Mouse (Mus musculus) myocyte (in vitro differentiated cells): ENCODE data around the gene Pcgf3. TPM values are rescaled to one million over a fixed set of nuclear protein-coding genes. Genes with fewer than 3 reads are reported as not detected.

Source experiments
- H3K27me3 ChIP-seq: one replicate; pipeline ENCODE4 v1.6.1; 2011; ENCODE audit not compliant: control insufficient read depth, insufficient read depth, insufficient read length
- H3K36me3 ChIP-seq: one replicate; pipeline ENCODE4 v1.6.1; 2011; ENCODE audit not compliant: control insufficient read depth, insufficient read depth
- H3K4me2 ChIP-seq: one replicate; pipeline ENCODE4 v1.6.1; 2011; ENCODE audit warnings: low read depth, control low read depth
- H3K4me3 ChIP-seq: one replicate; pipeline ENCODE4 v1.5.1; 2011; ENCODE audit warnings: mild to moderate bottlenecking, control low read depth, moderate library complexity
- H3K79me2 ChIP-seq: one replicate; pipeline ENCODE4 v1.6.1; 2011; ENCODE audit not compliant: control insufficient read depth, insufficient read depth
- H3ac ChIP-seq: one replicate; pipeline ENCODE4 v1.6.1; 2011; ENCODE audit not compliant: control insufficient read depth, insufficient read length
- CEBPB ChIP-seq: IDR thresholded peaks from 2 replicates; pipeline ENCODE4 v1.6.1; 2011; ENCODE audit warnings: mild to moderate bottlenecking, moderate library complexity; ENCODE audit not compliant: poor library complexity, insufficient read depth, severe bottlenecking
- E2F4 ChIP-seq: IDR thresholded peaks from one replicate; pipeline ENCODE4 v1.6.1; 2011; ENCODE audit warnings: mild to moderate bottlenecking, control low read depth, moderate library complexity; ENCODE audit not compliant: insufficient read depth
- MAX ChIP-seq: IDR thresholded peaks from one replicate; pipeline ENCODE4 v1.6.1; 2011; ENCODE audit warnings: low read depth, mild to moderate bottlenecking, control low read depth
- MYOD1 ChIP-seq, 3 experiments: IDR thresholded peaks; one replicate each; pipeline ENCODE4 v1.6.1; 2011; ENCODE audit warnings: control low read depth in 2 of 3, low read depth in 2 of 3, mild to moderate bottlenecking in 2 of 3, moderate library complexity in 1 of 3; ENCODE audit not compliant: insufficient read length in 2 of 3, control insufficient read depth in 1 of 3
- MYOG ChIP-seq, 3 experiments: IDR thresholded peaks; one replicate each; pipeline ENCODE4 v1.6.1; 2011; ENCODE audit warnings: control low read depth in 2 of 3, low read depth in 2 of 3, mild to moderate bottlenecking in 2 of 3; ENCODE audit not compliant: insufficient read length in 2 of 3, control insufficient read depth in 1 of 3, insufficient read depth in 1 of 3
- POLR2A ChIP-seq: IDR thresholded peaks from one replicate; pipeline ENCODE4 v1.6.1; 2011; ENCODE audit warnings: low read depth, mild to moderate bottlenecking, control low read depth, moderate library complexity; ENCODE audit not compliant: insufficient read length
- POLR2AphosphoS2 ChIP-seq: IDR thresholded peaks from one replicate; pipeline ENCODE4 v1.6.1; 2011; ENCODE audit warnings: low read depth, control low read depth; ENCODE audit not compliant: insufficient read length
- REST ChIP-seq: IDR thresholded peaks from one replicate; pipeline ENCODE4 v1.6.1; 2011; ENCODE audit warnings: mild to moderate bottlenecking, control low read depth, moderate library complexity; ENCODE audit not compliant: insufficient read depth, insufficient read length
- SRF ChIP-seq: IDR thresholded peaks from one replicate; pipeline ENCODE4 v1.6.1; 2011; ENCODE audit warnings: low read depth; ENCODE audit not compliant: control insufficient read depth, insufficient read length
- TCF12 ChIP-seq: IDR thresholded peaks from one replicate; pipeline ENCODE4 v1.6.1; 2011; ENCODE audit warnings: mild to moderate bottlenecking, control low read depth; ENCODE audit not compliant: poor library complexity, insufficient read depth, severe bottlenecking
- TCF3 ChIP-seq: IDR thresholded peaks from one replicate; pipeline ENCODE4 v1.6.1; 2011; ENCODE audit warnings: low read depth, control low read depth; ENCODE audit not compliant: insufficient read length
- USF1 ChIP-seq: IDR thresholded peaks from one replicate; pipeline ENCODE4 v1.6.1; 2011; ENCODE audit warnings: low read depth, mild to moderate bottlenecking, control low read depth, moderate library complexity
- polyA plus RNA-seq: library from polyadenylated mRNA; unstranded; fragments of >200 nt; fragmentation: generic; extraction: Trizol; gene quantifications from one replicate; pipeline ENCODE4 v1.2.1, GENCODE M21; 2012; ENCODE audit warnings: missing spikeins

Pcgf3 gene
- polyA plus RNA-seq, 1 experiment: 19.7 TPM

DNA sequence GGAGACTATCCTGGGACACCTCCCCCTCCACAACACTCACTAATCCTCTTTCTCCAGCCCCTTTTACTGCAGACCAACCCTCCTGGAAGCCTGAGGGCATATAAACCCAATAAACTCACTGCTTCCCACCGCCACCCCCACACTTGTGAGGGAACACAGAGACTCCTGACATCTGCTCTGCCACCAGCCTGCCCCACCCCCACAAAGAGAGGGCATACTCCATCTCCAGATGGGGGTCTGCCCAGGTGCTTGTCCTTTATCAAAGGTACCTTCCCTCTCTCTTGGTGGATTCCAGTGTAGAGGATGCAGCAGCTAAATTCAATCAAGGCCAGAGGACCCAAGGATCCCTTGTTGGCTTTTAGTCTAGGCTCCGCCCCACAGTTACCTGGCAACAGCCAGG is 60.0 kb downstream of the Pcgf3 start:
- Histone ChIP-seq H3K79me2 (no peaks in the 10 kb centered on the region), H3ac (no peak overlapping the region), H3K36me3 (no peaks in the 10 kb centered on the region), H3K27me3 (peaks cover 27% of the 10 kb centered on the region), H3K4me3 (no peak overlapping the region), H3K4me2 (no peak overlapping the region)
- TF ChIP-seq E2F4 (no peak), POLR2A (no peak), MYOD1 (IDR thresholded peaks at IDR 0.05; ENCODE audit: control insufficient read depth in 1 of 3, insufficient read length in 2 of 3, low read depth in 2 of 3) (no peak), USF1 (no peak), MYOG (IDR thresholded peaks at IDR 0.05; ENCODE audit: control insufficient read depth in 1 of 3, insufficient read depth in 1 of 3, insufficient read length in 2 of 3, low read depth in 2 of 3) (no peak), TCF3 (no peak), POLR2AphosphoS2 (no peak), MAX (no peak), REST (no peak), SRF (no peak), CEBPB (no peak), TCF12 (no peak)

DNA sequence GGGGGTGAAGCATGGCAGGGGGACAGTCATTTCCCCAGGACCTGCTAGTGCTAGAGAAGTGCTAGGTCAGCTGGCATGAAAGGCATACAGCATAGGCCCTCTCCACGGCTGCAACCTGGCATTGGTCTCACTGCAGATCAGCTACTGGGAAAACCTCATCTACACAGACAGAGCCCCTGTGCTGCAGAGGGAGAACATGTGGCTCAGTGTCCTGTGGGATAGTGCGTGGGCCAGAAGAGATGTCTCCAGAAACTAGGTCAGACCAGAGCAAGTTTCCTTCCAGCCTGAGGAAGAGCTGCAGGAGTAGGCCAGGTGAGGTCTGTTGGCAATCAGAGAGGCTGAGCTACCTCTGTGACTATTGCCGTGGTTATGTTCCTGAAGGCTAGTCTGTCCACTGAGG is 60.9 kb downstream of the Pcgf3 start:
- no peak overlapping the region for H3ac ChIP-seq
- no peak for TF ChIP-seq MAX
- TF ChIP-seq TCF12: no peak
- TF ChIP-seq POLR2A: no peak
- TF ChIP-seq REST: no peak
- TF ChIP-seq TCF3: no peak
- no peak for TF ChIP-seq USF1
- TF ChIP-seq MYOD1 (IDR thresholded peaks at IDR 0.05; ENCODE audit: control insufficient read depth in 1 of 3, insufficient read length in 2 of 3, low read depth in 2 of 3): no peak
- TF ChIP-seq E2F4: no peak
- TF ChIP-seq POLR2AphosphoS2: no peak
- no peak for TF ChIP-seq CEBPB
- no peak for TF ChIP-seq MYOG (IDR thresholded peaks at IDR 0.05; ENCODE audit: control insufficient read depth in 1 of 3, insufficient read depth in 1 of 3, insufficient read length in 2 of 3, low read depth in 2 of 3)
- no peaks in the 10 kb centered on the region for H3K79me2 ChIP-seq
- peaks cover 27% of the 10 kb centered on the region for H3K27me3 ChIP-seq
- no peaks in the 10 kb centered on the region for H3K36me3 ChIP-seq
- no peak overlapping the region for H3K4me3 ChIP-seq
- H3K4me2 ChIP-seq: no peak overlapping the region

DNA sequence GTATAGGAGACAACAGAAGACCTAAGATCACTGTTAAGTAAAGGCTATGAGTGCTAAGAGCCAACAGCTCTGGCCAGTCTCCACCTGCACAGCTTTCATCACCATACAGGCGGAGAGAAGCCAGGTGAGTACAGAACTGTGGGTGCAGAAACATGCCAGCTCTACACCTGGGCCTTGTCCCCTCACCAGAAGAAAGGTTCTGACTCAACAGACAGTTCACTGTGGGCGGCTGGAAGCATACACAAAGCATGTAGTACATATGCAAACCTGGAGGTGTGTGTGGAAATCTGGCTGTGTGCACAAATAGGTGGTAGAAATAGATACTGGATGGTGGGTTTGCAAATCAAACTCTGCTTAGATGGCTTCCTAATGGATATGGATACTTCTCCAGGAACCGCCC is 61.6 kb downstream of the Pcgf3 start:
- H3ac ChIP-seq: no peak overlapping the region
- TF ChIP-seq E2F4: no peak
- no peak for TF ChIP-seq MYOG (IDR thresholded peaks at IDR 0.05; ENCODE audit: control insufficient read depth in 1 of 3, insufficient read depth in 1 of 3, insufficient read length in 2 of 3, low read depth in 2 of 3)
- H3K4me3 ChIP-seq: no peak overlapping the region
- no peak overlapping the region for H3K4me2 ChIP-seq
- no peaks in the 10 kb centered on the region for H3K79me2 ChIP-seq
- peaks cover 27% of the 10 kb centered on the region for H3K27me3 ChIP-seq
- no peaks in the 10 kb centered on the region for H3K36me3 ChIP-seq

DNA sequence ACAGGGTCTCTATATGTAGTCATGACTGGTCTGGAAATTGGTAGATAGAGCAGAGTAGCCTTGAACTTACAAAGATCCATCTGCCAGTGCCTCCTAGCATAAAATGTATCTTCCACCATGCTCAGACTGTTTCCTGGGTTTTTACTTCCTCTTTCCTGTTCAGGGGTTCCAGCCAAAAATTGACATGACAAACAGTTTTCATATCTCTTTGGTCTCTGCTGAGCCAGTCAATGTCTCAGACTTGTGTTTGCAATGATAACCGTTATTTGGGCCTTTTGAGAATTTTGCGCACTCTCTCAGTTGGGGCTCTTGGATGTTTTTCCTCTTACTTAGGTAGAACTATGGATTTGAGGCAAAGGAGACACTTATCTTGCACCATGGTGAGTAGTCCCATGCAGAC is 73.2 kb downstream of the Pcgf3 start:
- H3K4me3 ChIP-seq: no peak overlapping the region
- H3K27me3 ChIP-seq: no peaks in the 10 kb centered on the region
- no peak overlapping the region for H3ac ChIP-seq
- no peak overlapping the region for H3K4me2 ChIP-seq
- H3K79me2 ChIP-seq: no peaks in the 10 kb centered on the region
- H3K36me3 ChIP-seq: no peaks in the 10 kb centered on the region
- TF ChIP-seq CEBPB (no peak), TCF12 (no peak), USF1 (no peak), REST (no peak), POLR2AphosphoS2 (no peak), E2F4 (no peak), POLR2A (no peak), TCF3 (no peak), MAX (no peak), SRF (no peak)

DNA sequence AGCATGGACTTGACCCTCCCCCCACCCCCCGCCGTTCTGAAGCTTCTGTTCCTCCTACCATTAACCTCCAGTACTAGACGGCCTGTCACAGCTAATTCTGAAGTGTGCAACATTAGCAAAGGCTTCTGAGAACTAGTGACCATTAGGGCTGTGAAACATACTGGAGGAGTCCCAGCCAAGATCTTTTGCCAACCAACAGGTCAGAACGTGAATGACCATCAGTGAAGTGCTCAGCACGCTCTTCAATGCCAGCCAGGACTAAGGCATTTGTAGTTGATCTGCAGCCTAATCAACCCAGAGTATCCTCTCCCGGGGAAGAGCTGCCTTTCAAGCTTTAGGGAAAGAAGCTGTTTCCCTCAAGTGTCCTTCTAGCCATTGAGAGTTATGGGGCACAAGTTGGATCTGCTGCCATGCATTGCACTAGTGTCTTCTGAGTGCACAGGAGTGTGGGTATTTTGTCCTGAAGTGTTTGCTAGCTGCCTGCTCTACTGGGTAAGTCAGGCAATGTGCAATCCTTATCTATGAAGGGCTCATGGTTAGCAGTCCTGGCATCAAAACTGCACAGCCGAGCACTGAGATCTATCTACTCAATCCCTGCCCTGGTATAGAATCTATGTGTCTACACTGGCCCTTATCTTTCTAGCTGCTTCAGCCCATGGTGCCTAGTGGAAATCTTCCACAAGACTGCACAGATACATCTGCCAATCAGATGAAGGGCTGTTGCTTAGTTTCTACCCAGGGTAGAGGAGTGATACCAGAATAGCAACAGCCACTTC is 82.7 kb downstream of the Pcgf3 start:
- no peaks in the 10 kb centered on the region for H3K79me2 ChIP-seq
- no peaks in the 10 kb centered on the region for H3K36me3 ChIP-seq
- no peak for TF ChIP-seq CEBPB
- no peak for TF ChIP-seq TCF12
- no peak for TF ChIP-seq POLR2A
- no peak for TF ChIP-seq USF1
- TF ChIP-seq E2F4: no peak
- TF ChIP-seq POLR2AphosphoS2: no peak
- no peak for TF ChIP-seq TCF3
- TF ChIP-seq SRF: no peak
- no peak for TF ChIP-seq REST
- no peak for TF ChIP-seq MYOD1 (IDR thresholded peaks at IDR 0.05; ENCODE audit: control insufficient read depth in 1 of 3, insufficient read length in 2 of 3, low read depth in 2 of 3)
- TF ChIP-seq MAX: no peak
- TF ChIP-seq MYOG (IDR thresholded peaks at IDR 0.05; ENCODE audit: control insufficient read depth in 1 of 3, insufficient read depth in 1 of 3, insufficient read length in 2 of 3, low read depth in 2 of 3): no peak
- no peak overlapping the region for H3ac ChIP-seq
- H3K27me3 ChIP-seq: peaks cover 8% of the 10 kb centered on the region
- no peak overlapping the region for H3K4me2 ChIP-seq
- no peak overlapping the region for H3K4me3 ChIP-seq
